Mouse (Mus musculus): ENCODE measurements around the gene Tuba3a. TPM values are rescaled to one million over a fixed set of nuclear protein-coding genes. Genes with fewer than 3 reads are reported as not detected.

Gene Tuba3a
- polyA plus RNA-seq, 1 experiment from 2014 or later, result not detected

DNA sequence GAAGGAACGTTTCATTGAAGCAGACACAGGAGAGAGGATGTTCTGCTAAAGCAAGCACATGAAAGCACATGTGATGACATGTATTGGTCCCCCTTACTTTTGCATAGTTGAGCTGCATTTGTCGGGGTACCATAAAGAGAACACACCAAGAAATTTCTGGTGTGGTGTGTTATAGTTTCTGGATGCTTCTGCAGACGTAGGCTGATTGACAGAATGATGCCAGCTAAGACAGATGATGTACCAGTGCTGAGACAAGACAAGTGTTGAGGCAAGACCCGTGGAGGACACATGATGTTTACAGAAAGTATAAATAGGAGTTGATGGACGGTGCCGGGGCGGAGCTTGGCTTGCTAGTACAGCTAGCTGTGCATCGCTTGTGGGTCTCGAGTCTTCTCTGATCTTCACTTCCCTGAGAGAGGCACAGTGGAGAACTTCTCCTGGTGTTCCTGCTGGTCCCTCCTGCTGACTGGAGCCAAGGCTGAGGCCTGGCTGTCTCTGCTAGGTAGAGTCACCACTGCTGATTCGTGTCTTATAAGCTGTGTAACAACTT lies 25.8 kb downstream of the Tuba3a start:
- Histone ChIP-seq H3K27ac (no peak overlapping the region), H3K27me3 (no peaks in the 10 kb centered on the region), H3K9me3 (no peaks in the 10 kb centered on the region), H3K4me3 (no peak overlapping the region), H3K9ac (no peak overlapping the region), H3K4me1 (peaks cover 11% of the 10 kb centered on the region; the same call in 1 of the 2 replicates), H3K4me2 (no peak overlapping the region), H3K36me3 (no peaks in the 10 kb centered on the region)
- WGBS, result 78% methylated on average over 10 of the region's 10 CpGs
- ATAC-seq (ENCODE audit: insufficient number of reproducible peaks, low FRiP score, low TSS enrichment, low read depth), result no peak

DNA sequence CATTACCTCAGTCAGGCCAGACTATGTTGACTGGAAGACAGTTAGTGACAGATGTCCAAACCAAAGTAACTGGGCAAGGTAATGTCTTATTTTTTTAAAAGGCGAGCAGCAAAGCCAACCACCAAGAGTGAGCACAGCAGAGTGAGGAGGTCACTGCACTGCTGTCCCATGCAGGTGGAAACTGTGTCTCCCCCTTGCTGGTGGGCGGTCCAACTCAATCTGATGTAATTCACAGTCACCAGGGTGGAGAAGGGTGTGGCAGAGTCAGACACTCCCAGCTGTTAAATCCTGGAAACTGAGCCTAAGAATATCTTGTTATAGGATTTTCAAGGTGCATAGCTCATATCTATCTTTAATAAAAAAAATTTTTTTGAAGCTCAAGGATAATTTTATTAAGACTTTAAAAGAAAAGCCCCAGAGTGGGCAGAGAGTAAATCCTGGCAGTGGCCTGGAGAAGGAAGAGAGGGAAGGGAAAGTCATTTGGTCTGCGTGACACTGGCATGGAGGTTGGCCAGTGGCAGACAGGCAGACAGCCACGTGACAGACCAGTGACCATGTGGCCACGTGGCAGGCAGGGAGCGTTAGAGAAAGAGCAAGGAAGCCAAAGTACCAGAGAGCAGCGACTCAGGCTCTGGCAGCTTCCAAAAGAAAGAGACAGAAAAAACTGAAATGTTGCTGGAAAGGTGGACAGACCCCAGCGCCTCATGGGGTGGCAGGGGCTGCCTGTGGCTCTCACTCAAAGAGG lies 29.4 kb downstream of the Tuba3a start:
- H3K36me3 ChIP-seq, result no peaks in the 10 kb centered on the region
- ATAC-seq (ENCODE audit: insufficient number of reproducible peaks, low FRiP score, low TSS enrichment, low read depth), result 0 out of 2 replicates have a peak, but pooled peaks have one; percentile 40
- H3K27ac ChIP-seq, result peak overlapping the region; percentile 57
- H3K4me2 ChIP-seq, result no peak overlapping the region
- no peaks in the 10 kb centered on the region for H3K9me3 ChIP-seq
- H3K27me3 ChIP-seq, result no peaks in the 10 kb centered on the region
- H3K4me3 ChIP-seq, result no peak overlapping the region
- peaks cover 11% of the 10 kb centered on the region; the same call in 1 of the 2 replicates for H3K4me1 ChIP-seq
- 71% methylated on average over 8 of the region's 8 CpGs for WGBS
- no peak overlapping the region for H3K9ac ChIP-seq

DNA sequence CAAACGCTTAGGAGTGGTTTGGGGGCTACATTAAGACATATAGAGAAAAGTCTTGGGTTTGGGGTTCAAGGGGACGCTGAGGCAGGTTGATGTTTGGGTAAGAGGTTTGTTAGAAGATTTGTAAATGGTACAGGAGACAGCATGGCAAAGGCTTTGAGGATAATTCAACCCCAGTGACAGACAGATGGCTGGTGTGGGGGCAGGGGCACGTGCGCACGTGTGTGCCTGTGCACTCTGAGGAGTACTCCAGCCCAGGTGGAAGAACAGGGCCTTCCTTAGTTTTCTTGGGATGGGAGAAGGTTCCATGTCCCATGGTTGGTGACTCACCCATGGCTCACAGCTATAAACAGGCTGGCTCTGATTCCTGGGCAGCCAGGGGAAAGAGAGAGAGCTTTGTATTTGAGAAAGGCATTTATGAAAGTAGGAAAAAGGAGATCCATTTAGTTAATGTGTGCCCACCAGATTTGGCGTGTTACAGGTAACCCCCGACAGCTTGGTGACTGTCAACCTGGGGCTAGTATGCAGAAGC lies 30.3 kb downstream of the Tuba3a start:
- no peak overlapping the region for H3K9ac ChIP-seq
- no peaks in the 10 kb centered on the region for H3K27me3 ChIP-seq
- H3K36me3 ChIP-seq, result no peaks in the 10 kb centered on the region
- no peak overlapping the region for H3K4me2 ChIP-seq
- peak overlapping the region; percentile 54; the same call in 1 of the 2 replicates for H3K27ac ChIP-seq
- no peak for ATAC-seq (ENCODE audit: insufficient number of reproducible peaks, low FRiP score, low TSS enrichment, low read depth)
- H3K9me3 ChIP-seq, result no peaks in the 10 kb centered on the region
- H3K4me1 ChIP-seq, result peaks cover 11% of the 10 kb centered on the region; the same call in 1 of the 2 replicates
- 75% methylated on average over 7 of the region's 7 CpGs for WGBS
- H3K4me3 ChIP-seq, result no peak overlapping the region

DNA sequence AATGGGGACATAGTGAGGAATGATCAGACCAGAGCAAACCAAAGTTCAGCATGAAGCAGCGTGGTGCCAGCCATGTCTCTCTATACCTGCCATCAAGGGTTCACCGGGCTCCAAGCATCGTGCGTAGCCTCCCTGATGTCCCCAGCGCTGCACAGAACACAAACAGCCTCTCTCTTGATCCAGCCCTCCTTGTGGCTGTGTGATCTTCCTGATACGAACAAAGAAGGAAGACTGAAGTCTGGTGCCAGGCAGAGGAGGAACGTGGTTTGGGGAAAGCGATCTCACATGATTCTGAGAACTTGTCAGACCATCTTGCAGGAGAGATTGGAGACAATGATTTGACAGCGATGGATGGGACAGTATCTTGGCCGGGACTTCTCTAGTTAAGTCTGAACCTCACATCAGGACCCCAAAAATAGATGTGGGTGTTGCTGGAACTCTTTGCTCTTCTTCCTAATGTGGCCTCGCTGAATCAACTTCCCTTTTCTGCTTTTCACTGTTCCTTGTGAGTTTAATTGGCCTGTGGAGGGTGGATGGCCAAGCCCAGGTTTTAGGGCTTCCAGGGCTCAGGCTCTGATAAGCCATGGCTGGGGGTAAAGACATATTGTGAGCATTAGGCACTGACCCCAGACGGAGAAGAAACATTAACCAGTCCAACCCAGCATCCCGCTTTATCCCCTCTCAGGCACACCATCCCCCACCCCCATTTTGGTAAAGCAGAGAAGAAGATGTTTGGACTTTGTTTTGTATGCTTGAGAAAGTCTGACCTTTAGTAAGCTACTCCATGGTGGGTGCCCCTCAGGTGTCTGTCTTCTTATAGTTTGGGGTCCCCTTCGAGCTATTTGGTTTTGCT lies 31.8 kb downstream of the Tuba3a start:
- Histone ChIP-seq H3K27me3 (no peaks in the 10 kb centered on the region), H3K4me2 (no peak overlapping the region), H3K9ac (no peak overlapping the region), H3K27ac (no peak overlapping the region), H3K4me3 (no peak overlapping the region), H3K36me3 (no peaks in the 10 kb centered on the region), H3K4me1 (peaks cover 11% of the 10 kb centered on the region; the same call in 1 of the 2 replicates), H3K9me3 (no peaks in the 10 kb centered on the region)
- 81% methylated on average over 14 of the region's 14 CpGs for WGBS
- no peak for ATAC-seq (ENCODE audit: insufficient number of reproducible peaks, low FRiP score, low TSS enrichment, low read depth)

DNA sequence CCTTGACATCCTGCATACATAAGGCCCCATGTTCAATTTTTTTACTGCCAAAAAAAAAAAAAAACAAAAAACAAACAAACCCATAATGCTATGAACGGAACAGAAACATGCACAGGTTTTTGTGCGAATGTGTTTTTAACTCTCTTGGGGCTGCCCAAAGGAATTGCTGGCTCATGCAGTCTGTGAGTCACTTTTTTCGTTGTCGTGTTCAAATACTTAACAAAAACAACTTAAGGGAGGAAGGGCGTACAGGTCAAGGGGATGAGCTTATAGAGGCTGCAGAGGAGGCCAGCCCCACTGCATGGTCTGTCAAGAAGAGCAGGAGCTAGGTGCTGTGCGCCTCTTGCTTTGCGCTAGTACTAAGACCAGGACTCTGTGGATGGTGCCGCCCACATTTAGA lies 33.1 kb downstream of the Tuba3a start:
- H3K4me1 ChIP-seq, result peaks cover 6% of the 10 kb centered on the region; the same call in 1 of the 2 replicates
- no peaks in the 10 kb centered on the region for H3K36me3 ChIP-seq
- no peak overlapping the region for H3K4me3 ChIP-seq
- ATAC-seq (ENCODE audit: insufficient number of reproducible peaks, low FRiP score, low TSS enrichment, low read depth), result no peak
- H3K9me3 ChIP-seq, result no peaks in the 10 kb centered on the region
- H3K27ac ChIP-seq, result no peak overlapping the region
- no peak overlapping the region for H3K4me2 ChIP-seq
- WGBS, result 88% methylated on average over 8 of the region's 8 CpGs
- H3K9ac ChIP-seq, result no peak overlapping the region
- no peaks in the 10 kb centered on the region for H3K27me3 ChIP-seq

DNA sequence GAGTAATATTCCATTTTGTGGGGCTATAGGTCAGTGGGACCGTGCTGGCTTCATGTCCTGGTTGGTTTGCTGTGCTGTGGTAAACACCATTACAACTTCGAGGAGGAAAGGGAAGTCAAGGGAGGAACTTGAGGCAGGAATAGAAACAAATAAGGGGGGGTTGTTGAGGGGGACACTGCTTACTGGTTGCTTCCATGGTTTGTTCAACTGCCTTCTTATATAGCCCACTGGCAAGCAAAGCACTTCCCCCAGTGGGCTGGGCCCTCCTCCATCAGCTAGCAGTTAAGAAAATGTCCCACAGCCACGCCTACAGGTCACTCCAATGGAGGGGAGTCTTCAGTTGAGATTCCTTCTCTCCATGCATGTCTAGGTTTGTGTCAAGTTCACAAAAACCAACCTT lies 33.6 kb downstream of the Tuba3a start:
- peaks cover 4% of the 10 kb centered on the region; the same call in 1 of the 2 replicates for H3K4me1 ChIP-seq
- ATAC-seq (ENCODE audit: insufficient number of reproducible peaks, low FRiP score, low TSS enrichment, low read depth), result no peak
- H3K4me3 ChIP-seq, result no peak overlapping the region
- no peak overlapping the region for H3K9ac ChIP-seq
- no peaks in the 10 kb centered on the region for H3K9me3 ChIP-seq
- H3K27ac ChIP-seq, result no peak overlapping the region
- H3K36me3 ChIP-seq, result no peaks in the 10 kb centered on the region
- no peaks in the 10 kb centered on the region for H3K27me3 ChIP-seq
- 73% methylated on average over 3 of the region's 3 CpGs for WGBS
- H3K4me2 ChIP-seq, result no peak overlapping the region

DNA sequence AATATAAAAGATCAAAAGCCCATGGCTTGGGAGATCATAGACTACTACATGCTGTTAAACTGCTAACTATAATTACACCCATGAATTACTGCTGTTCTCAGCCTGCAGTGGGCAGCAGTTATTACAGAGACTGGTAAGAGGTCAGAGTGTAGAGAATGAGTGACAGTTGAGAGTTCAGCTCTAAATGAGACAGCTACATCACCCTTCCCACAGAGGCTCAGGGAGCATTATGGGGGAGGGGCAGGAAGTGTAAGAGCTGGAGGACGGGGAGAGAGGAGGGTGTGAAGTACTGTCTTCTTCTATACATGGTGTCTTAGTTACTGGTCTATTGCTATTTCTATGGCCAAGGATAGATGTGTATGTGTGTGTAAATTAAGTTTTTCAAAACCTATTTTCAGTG lies 41.3 kb downstream of the Tuba3a start:
- no peak overlapping the region for H3K27ac ChIP-seq
- no peak for ATAC-seq (ENCODE audit: insufficient number of reproducible peaks, low FRiP score, low TSS enrichment, low read depth)
- no peaks in the 10 kb centered on the region for H3K9me3 ChIP-seq
- no peak overlapping the region for H3K4me2 ChIP-seq
- H3K4me1 ChIP-seq, result no peaks in the 10 kb centered on the region
- H3K36me3 ChIP-seq, result no peaks in the 10 kb centered on the region
- no peak overlapping the region for H3K9ac ChIP-seq
- no peak overlapping the region for H3K4me3 ChIP-seq
- WGBS, result 29% methylated on average over 1 of the region's 1 CpGs
- no peaks in the 10 kb centered on the region for H3K27me3 ChIP-seq

DNA sequence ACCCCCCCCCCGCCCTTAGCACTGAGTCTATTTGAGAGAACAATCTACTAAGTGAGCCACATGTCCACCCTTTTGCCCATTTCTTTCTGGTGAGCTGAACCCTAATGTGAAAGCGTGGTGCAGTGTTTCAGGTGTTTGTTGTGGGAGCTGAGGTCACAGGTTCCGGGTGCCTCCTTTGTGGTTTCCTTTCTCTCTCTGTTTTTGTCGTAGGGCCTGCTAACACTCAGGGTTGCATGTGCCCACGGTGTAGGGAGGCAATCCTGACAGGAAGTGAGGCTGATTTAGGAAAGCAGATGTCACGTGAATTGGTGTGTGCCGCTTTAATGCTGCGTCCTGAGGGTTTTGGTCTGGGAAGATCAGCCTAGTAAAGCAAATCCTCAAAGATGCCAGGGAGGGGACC lies 44.3 kb downstream of the Tuba3a start:
- Histone ChIP-seq H3K36me3 (no peaks in the 10 kb centered on the region), H3K4me1 (no peaks in the 10 kb centered on the region), H3K4me3 (no peak overlapping the region), H3K9me3 (no peaks in the 10 kb centered on the region), H3K27ac (no peak overlapping the region), H3K4me2 (no peak overlapping the region), H3K9ac (no peak overlapping the region), H3K27me3 (no peaks in the 10 kb centered on the region)
- ATAC-seq (ENCODE audit: insufficient number of reproducible peaks, low FRiP score, low TSS enrichment, low read depth), result no peak
- WGBS, result 77% methylated on average over 8 of the region's 8 CpGs

DNA sequence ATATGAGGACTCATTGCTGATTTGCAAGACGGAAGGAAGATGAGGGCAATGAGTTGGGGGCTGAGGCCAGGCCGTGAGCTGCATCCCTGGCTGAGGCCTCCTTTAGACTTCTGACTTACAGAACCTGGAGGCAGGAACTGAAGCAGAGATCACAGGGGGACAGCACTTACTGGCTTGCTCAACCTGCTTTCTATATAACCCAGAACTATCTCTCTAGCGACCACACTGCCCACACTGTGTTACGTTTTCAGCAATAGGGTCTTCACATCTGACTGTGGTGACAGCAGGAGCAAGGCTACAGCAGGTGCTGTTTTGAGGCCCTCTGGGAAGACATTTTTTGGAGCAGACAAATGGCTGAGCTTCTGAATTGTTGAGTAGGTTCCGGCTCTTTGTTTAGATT lies 45.2 kb downstream of the Tuba3a start:
- Histone ChIP-seq H3K36me3 (no peaks in the 10 kb centered on the region), H3K9me3 (no peaks in the 10 kb centered on the region), H3K9ac (no peak overlapping the region), H3K27me3 (no peaks in the 10 kb centered on the region), H3K4me1 (no peaks in the 10 kb centered on the region), H3K27ac (no peak overlapping the region), H3K4me2 (no peak overlapping the region), H3K4me3 (no peak overlapping the region)
- 79% methylated on average over 5 of the region's 5 CpGs for WGBS
- no peak for ATAC-seq (ENCODE audit: insufficient number of reproducible peaks, low FRiP score, low TSS enrichment, low read depth)

DNA sequence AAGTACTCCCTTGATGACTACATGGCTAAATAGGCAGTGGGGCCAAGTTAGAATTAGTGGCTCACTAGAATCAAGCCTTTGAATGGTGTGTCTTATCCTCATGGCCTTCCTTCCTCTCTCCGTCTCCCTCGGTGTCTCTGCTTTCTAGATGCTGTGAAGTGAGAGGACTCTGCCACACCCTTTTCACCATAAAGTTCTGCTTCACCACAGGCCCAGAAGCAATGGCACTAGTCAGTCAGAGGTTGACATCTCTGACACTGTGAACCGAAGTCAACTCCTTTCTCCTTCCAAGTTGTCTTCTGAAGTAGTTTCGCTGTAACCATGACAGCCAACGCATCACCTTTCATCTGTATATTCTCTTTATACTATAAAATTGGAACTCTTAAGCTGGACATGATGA lies 46.3 kb downstream of the Tuba3a start:
- Histone ChIP-seq H3K9ac (no peak overlapping the region), H3K27ac (no peak overlapping the region), H3K27me3 (no peaks in the 10 kb centered on the region), H3K36me3 (no peaks in the 10 kb centered on the region), H3K4me1 (no peaks in the 10 kb centered on the region), H3K4me3 (no peak overlapping the region), H3K9me3 (no peaks in the 10 kb centered on the region), H3K4me2 (no peak overlapping the region)
- WGBS, result 90% methylated on average over 5 of the region's 5 CpGs
- no peak for ATAC-seq (ENCODE audit: insufficient number of reproducible peaks, low FRiP score, low TSS enrichment, low read depth)

DNA sequence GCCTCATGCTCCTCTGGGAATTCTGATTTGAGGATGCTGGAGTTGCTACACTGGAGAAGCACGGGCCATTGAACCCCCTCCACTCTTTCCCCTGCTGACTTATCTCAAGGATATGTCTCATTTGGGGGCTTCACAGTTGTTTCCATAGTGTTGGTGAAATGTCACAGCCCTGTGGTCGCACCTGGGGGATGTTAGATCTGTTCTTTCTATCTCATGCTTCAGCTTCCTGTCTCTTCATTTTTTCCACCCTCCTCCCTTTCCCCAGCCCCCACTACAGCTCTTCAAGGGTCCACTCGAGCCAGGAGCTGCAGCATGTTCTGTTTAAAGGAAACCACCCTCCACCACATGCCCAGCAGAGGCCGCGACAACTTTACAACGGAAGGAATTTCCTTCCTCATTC lies 47.4 kb downstream of the Tuba3a start:
- H3K9me3 ChIP-seq, result no peaks in the 10 kb centered on the region
- no peaks in the 10 kb centered on the region for H3K36me3 ChIP-seq
- H3K27ac ChIP-seq, result no peak overlapping the region
- H3K4me3 ChIP-seq, result no peak overlapping the region
- WGBS, result 48% methylated on average over 6 of the region's 6 CpGs
- H3K4me1 ChIP-seq, result no peaks in the 10 kb centered on the region
- no peak for ATAC-seq (ENCODE audit: insufficient number of reproducible peaks, low FRiP score, low TSS enrichment, low read depth)
- no peak overlapping the region for H3K9ac ChIP-seq
- no peak overlapping the region for H3K4me2 ChIP-seq
- H3K27me3 ChIP-seq, result no peaks in the 10 kb centered on the region

DNA sequence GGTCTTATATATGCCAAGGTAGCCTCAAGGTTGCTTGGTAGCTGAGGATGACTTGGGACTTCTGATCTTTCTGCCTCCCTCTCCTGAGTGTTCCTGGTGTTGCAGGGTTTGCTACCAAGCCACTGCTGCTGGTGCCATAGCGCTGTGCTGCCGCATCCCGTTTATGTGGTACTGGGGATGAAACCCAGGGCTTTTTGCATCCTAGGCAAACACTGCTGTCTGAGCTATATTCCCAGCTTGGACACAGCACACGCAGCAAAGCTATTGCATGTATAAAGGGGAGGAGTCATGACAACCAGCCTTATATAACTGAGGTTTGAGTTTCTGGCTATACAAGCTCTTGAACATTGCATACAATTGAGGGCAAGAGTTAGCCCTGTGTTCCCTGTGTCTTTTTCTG lies 48.4 kb downstream of the Tuba3a start:
- Histone ChIP-seq H3K4me1 (no peaks in the 10 kb centered on the region), H3K9ac (no peak overlapping the region), H3K27me3 (no peaks in the 10 kb centered on the region), H3K9me3 (no peaks in the 10 kb centered on the region), H3K27ac (no peak overlapping the region), H3K4me2 (no peak overlapping the region), H3K36me3 (no peaks in the 10 kb centered on the region), H3K4me3 (no peak overlapping the region)
- 81% methylated on average over 4 of the region's 4 CpGs for WGBS
- ATAC-seq (ENCODE audit: insufficient number of reproducible peaks, low FRiP score, low TSS enrichment, low read depth), result no peak
